ENCODE assay signal across 9 mouse cellular contexts in genomic region chr6:55016236-55016635, GRCm38 (mm10). TPM values are rescaled to one million over a fixed set of nuclear protein-coding genes. Genes with fewer than 3 reads are reported as not detected.
DNase-seq lines count a peak whose midpoint lies in the region; ATAC-seq lines count a peak whose summit lies in the region.
"Had no signal": no experiment of that assay in that cellular context is flagged by ENCODE, and none has a peak within 500 bp of the region (broad histone marks: within the 10 kb centered on the region; RNA-seq: fewer than 3 reads in every experiment).

No protein-coding gene starts in this region.

- ATAC-seq in midbrain, embryonic 11.5 days (ENCODE audit: low FRiP score): peak; percentile 33; the same call in 1 of the 2 replicates
- peak; percentile 52 for ATAC-seq in activated CD4-positive, CD25-positive, alpha-beta regulatory T cell, adult 4 months
- ATAC-seq in kidney, embryonic 16.5 days (ENCODE audit: low FRiP score, low TSS enrichment): peak; percentile 70
- ATAC-seq in neural tube, embryonic 15.5 days (ENCODE audit: low FRiP score): peak; percentile 69

- no peaks in the 10 kb centered on the region for H3K27me3 ChIP-seq in midbrain, embryonic 11.5 days (ENCODE audit: control insufficient read depth, insufficient read depth, low read length)
- H3K27me3 ChIP-seq in midbrain, embryonic 10.5 days (ENCODE audit: low read depth, poor library complexity, severe bottlenecking): peaks cover 13% of the 10 kb centered on the region
- H3K27me3 ChIP-seq in kidney, embryonic 16.5 days (ENCODE audit: insufficient read depth, low read length): no peaks in the 10 kb centered on the region
- peaks cover 5% of the 10 kb centered on the region for H3K27me3 ChIP-seq in neural tube, embryonic 15.5 days (replicated peaks)

- no peak overlapping the region for H3K4me3 ChIP-seq in midbrain, embryonic 11.5 days (ENCODE audit: low read depth, low read length)
- no peak overlapping the region for H3K4me3 ChIP-seq in midbrain, embryonic 10.5 days
- H3K4me3 ChIP-seq in kidney, embryonic 16.5 days (ENCODE audit: low read length): no peak overlapping the region
- no peak overlapping the region for H3K4me3 ChIP-seq in neural tube, embryonic 15.5 days (replicated peaks)

- no peaks in the 10 kb centered on the region for H3K9me3 ChIP-seq in midbrain, embryonic 11.5 days (ENCODE audit: control insufficient read depth, low read length)
- peaks cover 5% of the 10 kb centered on the region; the same call in 1 of the 2 replicates for H3K9me3 ChIP-seq in midbrain, embryonic 10.5 days (replicated peaks)
- H3K9me3 ChIP-seq in kidney, embryonic 16.5 days (ENCODE audit: low read length): no peaks in the 10 kb centered on the region
- H3K9me3 ChIP-seq in neural tube, embryonic 15.5 days (replicated peaks): no peaks in the 10 kb centered on the region

- WGBS in midbrain, embryonic 11.5 days: 29% methylated on average over 5 of the region's 5 CpGs
- 32% methylated on average over 5 of the region's 5 CpGs for WGBS in midbrain, embryonic 10.5 days
- 11% methylated on average over 5 of the region's 5 CpGs for WGBS in kidney, embryonic 16.5 days
- 24% methylated on average over 5 of the region's 5 CpGs for WGBS in neural tube, embryonic 15.5 days

- no peaks in the 10 kb centered on the region for H3K4me1 ChIP-seq in midbrain, embryonic 11.5 days (ENCODE audit: control insufficient read depth, insufficient read depth, low read length)
- peaks cover 14% of the 10 kb centered on the region for H3K4me1 ChIP-seq in midbrain, embryonic 10.5 days
- H3K4me1 ChIP-seq in kidney, embryonic 16.5 days (ENCODE audit: insufficient read depth, low read length): peaks cover 4% of the 10 kb centered on the region; the same call in 1 of the 2 replicates
- H3K4me1 ChIP-seq in neural tube, embryonic 15.5 days: peaks cover 15% of the 10 kb centered on the region

- H3K4me2 ChIP-seq in midbrain, embryonic 11.5 days: no peak overlapping the region
- H3K4me2 ChIP-seq in kidney, embryonic 16.5 days (replicated peaks; ENCODE audit: low read depth, low read length): 0 out of 2 replicates have a peak overlapping the region, but pooled peaks have one; percentile 36
- peak overlapping the region; percentile 20; the same call in 1 of the 2 replicates for H3K4me2 ChIP-seq in neural tube, embryonic 15.5 days

- H3K36me3 ChIP-seq in midbrain, embryonic 11.5 days (ENCODE audit: control insufficient read depth, insufficient read depth, low read length): no peaks in the 10 kb centered on the region
- H3K36me3 ChIP-seq in midbrain, embryonic 10.5 days: no peaks in the 10 kb centered on the region
- H3K36me3 ChIP-seq in kidney, embryonic 16.5 days (ENCODE audit: insufficient read depth, low read length): no peaks in the 10 kb centered on the region
- no peaks in the 10 kb centered on the region for H3K36me3 ChIP-seq in neural tube, embryonic 15.5 days

- DNase-seq in midbrain, embryonic 11.5 days (ENCODE audit: low spot score, missing footprints): no peak
- no peak for DNase-seq in midbrain, embryonic 10.5 days (ENCODE audit: low spot score)
- DNase-seq in heart, adult 8-10 months (ENCODE audit: low spot score): peak; percentile 45
- DNase-seq in lung, adult 18-20 months: peak; percentile 74 to 80
- no peak for DNase-seq in cerebellum, adult 11-12 months

- H3K9ac ChIP-seq in midbrain, embryonic 11.5 days (ENCODE audit: low read length): no peak overlapping the region
- no peak overlapping the region for H3K9ac ChIP-seq in kidney, embryonic 16.5 days (replicated peaks; ENCODE audit: low read length)
- no peak overlapping the region for H3K9ac ChIP-seq in neural tube, embryonic 15.5 days (replicated peaks)

- H3K27ac ChIP-seq in midbrain, embryonic 11.5 days (ENCODE audit: low read depth, low read length): no peak overlapping the region
- no peak overlapping the region for H3K27ac ChIP-seq in midbrain, embryonic 10.5 days (replicated peaks)
- no peak overlapping the region for H3K27ac ChIP-seq in kidney, embryonic 16.5 days (ENCODE audit: low read length)
- H3K27ac ChIP-seq in neural tube, embryonic 15.5 days (replicated peaks): no peak overlapping the region
- H3K27ac ChIP-seq: macrophage had no signal

RNA-seq across cellular contexts. Expression of gene Gars, which starts 21.6 kb away (rescaled TPM):
- polyA plus RNA-seq in midbrain, embryonic 11.5 days (2014; fragmentation: Nextera tagmentation; extraction: Ambion mirVana): 225 and 241 TPM in 2 replicates
- polyA plus RNA-seq in midbrain, embryonic 10.5 days (2016; fragmentation: Nextera tagmentation; extraction: Ambion mirVana): 228 and 233 TPM in 2 replicates
- 10 to 100 TPM; 30.6 to 36.7 TPM for polyA plus RNA-seq in activated CD4-positive, CD25-positive, alpha-beta regulatory T cell, adult 4 months (2017; shearing (Covaris generic))
- 10 to 100 TPM; 55.9 to 58.8 (median 57.4) TPM for total RNA-seq in heart, adult 8-10 months (2022)
- 144 and 145 TPM in 2 replicates for polyA plus RNA-seq in kidney, embryonic 16.5 days (2015; fragmentation: Nextera tagmentation; extraction: Ambion mirVana)
- 190 and 197 TPM in 2 replicates for polyA plus RNA-seq in neural tube, embryonic 15.5 days (2015; fragmentation: Nextera tagmentation; extraction: Ambion mirVana)

RNA-seq across cellular contexts. Expression of gene Ggct, which starts 23.5 kb away (rescaled TPM):
- 12.9 and 14.4 TPM in 2 replicates for polyA plus RNA-seq in midbrain, embryonic 11.5 days (2014; fragmentation: Nextera tagmentation; extraction: Ambion mirVana)
- polyA plus RNA-seq in midbrain, embryonic 10.5 days (2016; fragmentation: Nextera tagmentation; extraction: Ambion mirVana): 12.7 and 15.7 TPM in 2 replicates
- polyA plus RNA-seq in activated CD4-positive, CD25-positive, alpha-beta regulatory T cell, adult 4 months (2017; shearing (Covaris generic)): 10 to 100 TPM; 26.9 to 33.6 TPM
- 10 to 100 TPM; 24.9 to 36.1 (median 27.0) TPM for total RNA-seq in heart, adult 8-10 months (2022)
- 7.9 and 9.8 TPM in 2 replicates for polyA plus RNA-seq in kidney, embryonic 16.5 days (2015; fragmentation: Nextera tagmentation; extraction: Ambion mirVana)
- 17.6 and 18.4 TPM in 2 replicates for polyA plus RNA-seq in neural tube, embryonic 15.5 days (2015; fragmentation: Nextera tagmentation; extraction: Ambion mirVana)

RNA-seq across cellular contexts. Expression of gene Nod1, which starts 43.8 kb away (rescaled TPM):
- 1.9 and 2.1 TPM in 2 replicates for polyA plus RNA-seq in midbrain, embryonic 11.5 days (2014; fragmentation: Nextera tagmentation; extraction: Ambion mirVana)
- 1.3 and 1.9 TPM in 2 replicates for polyA plus RNA-seq in midbrain, embryonic 10.5 days (2016; fragmentation: Nextera tagmentation; extraction: Ambion mirVana)
- 10 to 100 TPM in 1 of 2 experiments, 1 to 10 TPM in 1; 9.7 to 12.7 TPM for polyA plus RNA-seq in activated CD4-positive, CD25-positive, alpha-beta regulatory T cell, adult 4 months (2017; shearing (Covaris generic))
- total RNA-seq in heart, adult 8-10 months (2022): 10 to 100 TPM; 17.8 to 19.7 (median 19.4) TPM
- 4.8 and 6.4 TPM in 2 replicates for polyA plus RNA-seq in kidney, embryonic 16.5 days (2015; fragmentation: Nextera tagmentation; extraction: Ambion mirVana)
- 3.6 and 4.5 TPM in 2 replicates for polyA plus RNA-seq in neural tube, embryonic 15.5 days (2015; fragmentation: Nextera tagmentation; extraction: Ambion mirVana)

Comparison
In these comparisons a context has a peak if more than half of its experiments do, and no peak if none do; other contexts are left out.
1. DNase-seq: peak in heart, adult 8-10 months (single experiment) and lung, adult 18-20 months (2 of 2); none in midbrain, embryonic 11.5 days (single experiment), midbrain, embryonic 10.5 days (single experiment) and cerebellum, adult 11-12 months (single experiment).
2. Peak in every context shown above with its lines, with median percentiles within 50 percentile points of each other: ATAC-seq.